Comparison of ENCODE assay signal across 9 mouse cellular contexts in genomic region chr2:72369140-72369600, GRCm38 (mm10).
DNase-seq lines count a peak whose midpoint lies in the region; ATAC-seq and TF ChIP-seq lines count a peak whose summit lies in the region.
"Had no signal": no experiment of that assay in that cellular context is flagged by ENCODE, and none has a peak within 500 bp of the region (broad histone marks: within the 10 kb centered on the region; RNA-seq: fewer than 3 reads in every experiment).

No protein-coding gene starts in this region.

- DNase-seq in limb, embryonic 14.5 days (ENCODE audit: low spot score) = peak; percentile 10
- no peak for DNase-seq in limb, embryonic 10.5 days (ENCODE audit: low spot score)
- DNase-seq in lung, adult 2 months = peak; percentile 31
- no peak for DNase-seq in forebrain, embryonic 11.5 days (ENCODE audit: low spot score)
- no peak for DNase-seq in frontal cortex, postnatal 10 days (ENCODE audit: low spot score in 2 of 2)
- DNase-seq in cerebellum, adult 2 months = no peak
- DNase-seq: adrenal gland, adult 2 months had no signal

- H3K9ac ChIP-seq in limb, embryonic 14.5 days (ENCODE audit: low read depth, low read length, severe bottlenecking) = no peak overlapping the region
- peak overlapping the region; percentile 46 for H3K9ac ChIP-seq in heart, embryonic 14.5 days (ENCODE audit: low read length)
- peak overlapping the region; percentile 11; the same call in 1 of the 2 replicates for H3K9ac ChIP-seq in stomach, embryonic 16.5 days (ENCODE audit: low read length)
- H3K9ac ChIP-seq in forebrain, embryonic 11.5 days (ENCODE audit: low read length) = no peak overlapping the region

- no peak for TF ChIP-seq POLR2A in limb, embryonic 14.5 days (IDR thresholded peaks at IDR 0.05; ENCODE audit: borderline replicate concordance, extremely low read depth, insufficient read depth, insufficient read length)
- no peak for TF ChIP-seq POLR2A in lung, adult 2 months (IDR thresholded peaks at IDR 0.05; ENCODE audit: borderline replicate concordance, extremely low read depth, low read depth, low read length)
- TF ChIP-seq POLR2A in cerebellum, adult 2 months (IDR thresholded peaks at IDR 0.05; ENCODE audit: borderline replicate concordance, insufficient read depth, low read length) = no peak

- no peak for ATAC-seq in limb, embryonic 14.5 days (ENCODE audit: low FRiP score, low read depth)
- no peak for ATAC-seq in heart, embryonic 14.5 days (ENCODE audit: insufficient number of reproducible peaks, insufficient read depth, low FRiP score, low read depth)
- peak; percentile 89 for ATAC-seq in stomach, embryonic 16.5 days (ENCODE audit: insufficient read depth, low FRiP score)
- no peak for ATAC-seq in forebrain, embryonic 11.5 days (replicated peaks; ENCODE audit: low FRiP score)

- 76% methylated on average over 6 of the region's 6 CpGs for WGBS in limb, embryonic 14.5 days
- WGBS in limb, embryonic 10.5 days = 89% methylated on average over 6 of the region's 6 CpGs
- WGBS in heart, embryonic 14.5 days = 4% methylated on average over 6 of the region's 6 CpGs
- WGBS in lung, adult 2 months = 4% methylated on average over 6 of the region's 6 CpGs
- WGBS in stomach, embryonic 16.5 days = 10% methylated on average over 6 of the region's 6 CpGs
- 82% methylated on average over 6 of the region's 6 CpGs for WGBS in forebrain, embryonic 11.5 days
- 84% methylated on average over 6 of the region's 6 CpGs for WGBS in cerebellum, adult 2 months

- H3K36me3 ChIP-seq in limb, embryonic 14.5 days (ENCODE audit: control insufficient read depth, insufficient read depth, low read length) = peaks cover 3% of the 10 kb centered on the region; the same call in 1 of the 2 replicates
- H3K36me3 ChIP-seq in limb, embryonic 10.5 days = peaks cover 10% of the 10 kb centered on the region; the same call in 1 of the 2 replicates
- H3K36me3 ChIP-seq in heart, embryonic 14.5 days (ENCODE audit: control insufficient read depth, insufficient read depth, low read length) = peaks cover 54% of the 10 kb centered on the region
- H3K36me3 ChIP-seq in stomach, embryonic 16.5 days (ENCODE audit: control insufficient read depth, insufficient read depth, low read length) = 0 out of 2 replicates have a peak, but pooled peaks cover 5% of the 10 kb centered on the region
- H3K36me3 ChIP-seq in forebrain, embryonic 11.5 days (ENCODE audit: control insufficient read depth, insufficient read depth, low read length) = no peaks in the 10 kb centered on the region

- no peak overlapping the region for H3K4me2 ChIP-seq in limb, embryonic 14.5 days (replicated peaks; ENCODE audit: low read depth, low read length, severe bottlenecking)
- peak overlapping the region; percentile 52 for H3K4me2 ChIP-seq in heart, embryonic 14.5 days (ENCODE audit: low read length)
- H3K4me2 ChIP-seq in stomach, embryonic 16.5 days (ENCODE audit: low read depth, low read length) = peak overlapping the region; percentile 38
- H3K4me2 ChIP-seq in forebrain, embryonic 11.5 days (ENCODE audit: low read depth, low read length, severe bottlenecking) = no peak overlapping the region

- no peak for TF ChIP-seq CTCF in lung, adult 2 months (IDR thresholded peaks at IDR 0.05; ENCODE audit: insufficient read depth, low read length)
- no peak for TF ChIP-seq CTCF in cerebellum, adult 2 months (IDR thresholded peaks at IDR 0.05; ENCODE audit: borderline replicate concordance, insufficient read depth, low read depth, low read length)

- no peak overlapping the region for H3K27ac ChIP-seq in limb, embryonic 14.5 days (replicated peaks; ENCODE audit: low read depth, low read length)
- no peak overlapping the region for H3K27ac ChIP-seq in limb, embryonic 10.5 days
- H3K27ac ChIP-seq in heart, embryonic 14.5 days (replicated peaks in 1 of 2; ENCODE audit: control insufficient read depth in 1 of 2, insufficient read depth in 1 of 2, low read depth in 2 of 2, low read length in 2 of 2) = peak overlapping the region; percentile 82 to 90
- peak overlapping the region; percentile 88 for H3K27ac ChIP-seq in stomach, embryonic 16.5 days (ENCODE audit: low read length)
- no peak overlapping the region for H3K27ac ChIP-seq in forebrain, embryonic 11.5 days (ENCODE audit: low read depth, low read length)
- H3K27ac ChIP-seq in cerebellum, adult 2 months (ENCODE audit: insufficient read depth, low read length) = no peak overlapping the region

- H3K27me3 ChIP-seq in limb, embryonic 14.5 days (ENCODE audit: control insufficient read depth, insufficient read depth, low read length) = no peaks in the 10 kb centered on the region
- H3K27me3 ChIP-seq in limb, embryonic 10.5 days (ENCODE audit: low read depth, poor library complexity, severe bottlenecking) = no peaks in the 10 kb centered on the region
- no peaks in the 10 kb centered on the region for H3K27me3 ChIP-seq in heart, embryonic 14.5 days (ENCODE audit: control insufficient read depth, insufficient read depth, low read length)
- H3K27me3 ChIP-seq in stomach, embryonic 16.5 days (ENCODE audit: control insufficient read depth, insufficient read depth, low read length) = no peaks in the 10 kb centered on the region
- H3K27me3 ChIP-seq in forebrain, embryonic 11.5 days (ENCODE audit: control insufficient read depth, insufficient read depth, low read length) = no peaks in the 10 kb centered on the region
- H3K27me3 ChIP-seq in cerebellum, adult 2 months (ENCODE audit: control insufficient read depth, insufficient read depth, low read length) = no peaks in the 10 kb centered on the region

- H3K4me1 ChIP-seq in limb, embryonic 14.5 days (ENCODE audit: control insufficient read depth, insufficient read depth, low read length) = no peaks in the 10 kb centered on the region
- peaks cover 10% of the 10 kb centered on the region for H3K4me1 ChIP-seq in limb, embryonic 10.5 days
- H3K4me1 ChIP-seq in heart, embryonic 14.5 days (ENCODE audit: control insufficient read depth in 2 of 2, insufficient read depth in 2 of 2, low read length in 2 of 2) = peaks cover 15 to 34% of the 10 kb centered on the region in 2 experiments
- H3K4me1 ChIP-seq in lung, adult 2 months (ENCODE audit: control insufficient read depth, insufficient read depth, low read length) = peaks cover 15% of the 10 kb centered on the region
- peaks cover 22% of the 10 kb centered on the region for H3K4me1 ChIP-seq in stomach, embryonic 16.5 days (ENCODE audit: control insufficient read depth, insufficient read depth, low read length)
- no peaks in the 10 kb centered on the region for H3K4me1 ChIP-seq in forebrain, embryonic 11.5 days (replicated peaks; ENCODE audit: control insufficient read depth, insufficient read depth, low read length)
- H3K4me1 ChIP-seq in cerebellum, adult 2 months (ENCODE audit: control insufficient read depth, insufficient read depth, low read length) = no peaks in the 10 kb centered on the region

- no peak overlapping the region for H3K4me3 ChIP-seq in limb, embryonic 14.5 days (replicated peaks; ENCODE audit: low read length)
- H3K4me3 ChIP-seq in limb, embryonic 10.5 days = no peak overlapping the region
- no peak overlapping the region for H3K4me3 ChIP-seq in heart, embryonic 14.5 days (ENCODE audit: control insufficient read depth in 1 of 2, insufficient read depth in 1 of 2, low read depth in 1 of 2, low read length in 2 of 2)
- H3K4me3 ChIP-seq in lung, adult 2 months (replicated peaks; ENCODE audit: extremely low read depth, low read depth, low read length) = no peak overlapping the region
- no peak overlapping the region for H3K4me3 ChIP-seq in stomach, embryonic 16.5 days (replicated peaks; ENCODE audit: low read length)
- no peak overlapping the region for H3K4me3 ChIP-seq in forebrain, embryonic 11.5 days (ENCODE audit: low read depth, low read length)
- no peak overlapping the region for H3K4me3 ChIP-seq in cerebellum, adult 2 months (replicated peaks; ENCODE audit: insufficient read depth, low read depth, low read length)

- no peaks in the 10 kb centered on the region for H3K9me3 ChIP-seq in limb, embryonic 14.5 days (ENCODE audit: control insufficient read depth, low read length)
- no peaks in the 10 kb centered on the region for H3K9me3 ChIP-seq in limb, embryonic 10.5 days (replicated peaks)
- H3K9me3 ChIP-seq in heart, embryonic 14.5 days (ENCODE audit: control insufficient read depth, low read length) = no peaks in the 10 kb centered on the region
- H3K9me3 ChIP-seq in stomach, embryonic 16.5 days (replicated peaks; ENCODE audit: control insufficient read depth, low read length) = no peaks in the 10 kb centered on the region
- H3K9me3 ChIP-seq in forebrain, embryonic 11.5 days (ENCODE audit: control insufficient read depth, low read length) = no peaks in the 10 kb centered on the region

Comparison
In these comparisons a context has a peak if more than half of its experiments do, and no peak if none do; other contexts are left out.
1. DNase-seq: peak in limb, embryonic 14.5 days (single experiment) and lung, adult 2 months (single experiment); none in limb, embryonic 10.5 days (single experiment), forebrain, embryonic 11.5 days (single experiment), frontal cortex, postnatal 10 days (0 of 2) and cerebellum, adult 2 months (0 of 2).
2. H3K27ac ChIP-seq: peak in heart, embryonic 14.5 days (2 of 2) and stomach, embryonic 16.5 days (single experiment); none in limb, embryonic 14.5 days (single experiment), limb, embryonic 10.5 days (single experiment), forebrain, embryonic 11.5 days (single experiment) and cerebellum, adult 2 months (single experiment).
3. H3K4me2 ChIP-seq: peak in heart, embryonic 14.5 days (single experiment) and stomach, embryonic 16.5 days (single experiment); none in limb, embryonic 14.5 days (single experiment) and forebrain, embryonic 11.5 days (single experiment).
4. H3K9ac ChIP-seq: peak in heart, embryonic 14.5 days (single experiment) and stomach, embryonic 16.5 days (single experiment); none in limb, embryonic 14.5 days (single experiment) and forebrain, embryonic 11.5 days (single experiment).